Mouse (Mus musculus) T-helper 2 cell (primary cell): Measurements from ENCODE around the gene Rpl13a.
"Not testable (repeated sequence)": the region's sequence is repeated elsewhere in the genome, so short reads cannot be mapped to it uniquely, and the experiment has no call there.

ENCODE experiments used
- in situ Hi-C: fragments of 300-600 bp; cut with MboI, MseI; formaldehyde crosslinking; loops from one replicate; pipeline ENCODE4 v1.15.1; 2025; ENCODE audit warnings: high pct_unique_total_duplicates

Rpl13a gene

DNA sequence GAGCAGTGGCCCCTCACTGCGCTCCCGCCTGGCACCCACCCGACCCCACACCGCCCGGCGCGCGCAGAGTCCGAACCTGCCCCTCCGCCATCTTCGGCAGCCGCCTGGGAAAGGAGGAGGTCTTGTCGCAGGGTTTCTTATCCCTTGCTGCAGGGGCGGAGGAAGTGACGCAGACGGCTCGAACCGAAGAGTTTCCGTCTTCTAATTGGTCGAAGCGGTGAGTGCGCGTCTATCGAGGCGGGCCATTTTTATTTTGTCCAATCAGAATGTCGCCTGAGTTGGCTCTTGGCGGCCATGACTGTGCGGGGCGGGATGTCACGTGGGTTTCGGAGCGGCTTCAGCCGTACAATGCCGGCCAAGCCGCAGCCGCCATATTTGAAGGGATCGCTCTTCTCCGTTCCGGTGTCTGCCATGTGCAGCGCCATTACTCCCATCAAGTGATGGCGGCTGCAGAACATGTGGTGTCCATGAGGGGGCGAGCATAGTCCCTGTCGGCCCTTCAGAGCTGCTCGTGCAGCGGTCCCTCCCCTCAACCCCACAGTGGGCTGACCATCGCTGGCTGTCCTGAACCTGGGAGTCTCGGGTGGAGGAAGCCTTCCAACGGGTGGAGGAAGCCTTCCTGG lies at the start of gene Rpl13a:
Gene Rpl13a (minus strand): TSS at position 138 of the 623 bp plus-strand sequence.
- in situ Hi-C loops = no loop called here

GRCm38 (mm10) chr7:45176356-45176755 lies 47.8 kb upstream of the Rpl13a start:
- in situ Hi-C loops = no loop called here

DNA sequence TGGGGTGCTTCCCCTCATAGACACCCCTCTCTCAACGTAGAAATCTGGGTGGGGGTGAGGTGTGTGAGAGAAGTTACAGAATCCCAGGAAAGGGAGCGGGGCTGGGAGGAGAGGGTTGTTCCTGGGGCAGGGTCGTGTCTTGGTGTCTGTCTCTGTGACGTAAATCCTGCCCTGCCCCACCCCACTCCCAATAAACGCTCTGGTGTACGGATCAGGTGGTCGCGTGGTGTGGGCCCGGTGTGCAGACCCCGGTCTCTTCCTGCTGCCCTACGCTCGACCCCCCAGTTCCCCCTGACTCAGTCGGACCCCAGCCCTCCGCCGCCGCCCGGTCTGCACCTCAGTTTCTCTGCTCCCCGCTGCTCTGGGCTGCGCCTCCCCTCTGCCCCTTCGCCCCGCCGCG lies 47.4 kb upstream of the Rpl13a start:
- in situ Hi-C loops = no loop called here

GRCm38 (mm10) chr7:45175398-45175797 lies 46.8 kb upstream of the Rpl13a start:
- in situ Hi-C loops = no loop called here

DNA sequence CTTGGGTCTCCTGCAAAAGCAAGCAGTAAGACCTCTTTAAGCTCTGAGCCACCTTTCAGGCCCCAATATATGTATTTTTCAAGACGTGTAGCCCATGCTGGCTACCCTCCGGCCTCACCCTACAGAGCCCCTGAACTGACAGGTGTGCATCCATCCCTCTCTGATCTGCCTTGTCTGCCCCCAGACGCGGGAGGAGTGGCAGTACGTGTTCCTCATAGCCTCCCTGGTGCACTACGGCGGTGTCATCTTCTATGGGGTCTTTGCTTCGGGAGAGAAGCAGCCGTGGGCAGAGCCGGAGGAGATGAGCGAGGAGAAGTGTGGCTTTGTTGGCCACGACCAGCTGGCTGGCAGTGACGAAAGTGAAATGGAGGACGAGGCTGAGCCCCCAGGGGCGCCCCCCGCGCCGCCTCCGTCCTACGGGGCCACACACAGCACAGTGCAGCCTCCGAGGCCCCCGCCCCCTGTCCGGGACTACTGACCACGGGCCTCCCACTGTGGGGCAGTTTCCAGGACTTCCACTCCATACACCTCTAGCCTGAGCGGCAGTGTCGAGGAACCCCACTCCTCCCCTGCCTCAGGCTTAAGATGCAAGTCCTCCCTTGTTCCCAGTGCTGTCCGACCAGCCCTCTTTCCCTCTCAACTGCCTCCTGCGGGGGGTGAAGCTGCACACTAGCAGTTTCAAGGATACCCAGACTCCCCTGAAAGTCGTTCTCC lies 46.2 kb upstream of the Rpl13a start:
- in situ Hi-C loops = no loop called here

GRCm38 (mm10) chr7:45173772-45174171 lies 45.2 kb upstream of the Rpl13a start:
- in situ Hi-C loops = not testable (repeated sequence)

- in situ Hi-C loops = no loop called here
Observed at GRCm38 (mm10) chr7:45172974-45173373, 44.4 kb upstream of the Rpl13a start.

- in situ Hi-C loops = no loop called here
Observed at GRCm38 (mm10) chr7:45169495-45169894, 40.9 kb upstream of the Rpl13a start.

GRCm38 (mm10) chr7:45168656-45169055 lies 40.1 kb upstream of the Rpl13a start:
- in situ Hi-C loops = no loop called here

DNA sequence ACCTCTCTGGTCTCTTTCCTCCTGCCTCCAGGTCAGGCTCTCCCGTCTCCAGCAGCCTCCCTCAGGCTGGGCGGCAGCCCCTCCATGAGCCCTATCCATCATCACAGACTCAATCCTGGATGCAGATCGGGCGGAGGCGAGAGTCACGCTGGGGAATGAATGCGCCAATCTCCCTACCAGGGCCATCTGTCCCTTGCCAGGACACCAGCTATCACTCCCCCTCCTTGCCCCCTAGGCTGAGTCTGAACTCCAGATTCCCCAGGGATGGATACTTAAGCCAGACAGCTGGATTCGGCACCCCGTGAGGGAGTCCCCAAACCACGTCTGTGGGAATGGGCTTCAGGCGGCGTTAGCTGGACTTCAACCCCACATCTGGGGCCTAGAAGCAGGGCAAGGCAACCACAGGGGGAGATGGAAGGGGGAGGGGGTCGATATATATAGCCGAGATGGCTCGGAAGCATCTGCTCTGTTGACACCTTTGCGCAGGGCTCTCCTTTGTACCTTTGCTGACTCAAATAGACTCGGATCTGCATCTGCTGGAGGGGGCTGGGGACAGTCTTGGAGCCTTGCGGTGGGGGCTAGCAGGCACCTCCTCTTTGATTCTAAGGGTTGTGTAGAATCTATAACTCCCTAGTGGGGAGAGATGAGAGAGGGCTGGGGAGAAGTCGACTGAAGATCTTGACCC lies 39.3 kb upstream of the Rpl13a start:
- in situ Hi-C loops = no loop called here

DNA sequence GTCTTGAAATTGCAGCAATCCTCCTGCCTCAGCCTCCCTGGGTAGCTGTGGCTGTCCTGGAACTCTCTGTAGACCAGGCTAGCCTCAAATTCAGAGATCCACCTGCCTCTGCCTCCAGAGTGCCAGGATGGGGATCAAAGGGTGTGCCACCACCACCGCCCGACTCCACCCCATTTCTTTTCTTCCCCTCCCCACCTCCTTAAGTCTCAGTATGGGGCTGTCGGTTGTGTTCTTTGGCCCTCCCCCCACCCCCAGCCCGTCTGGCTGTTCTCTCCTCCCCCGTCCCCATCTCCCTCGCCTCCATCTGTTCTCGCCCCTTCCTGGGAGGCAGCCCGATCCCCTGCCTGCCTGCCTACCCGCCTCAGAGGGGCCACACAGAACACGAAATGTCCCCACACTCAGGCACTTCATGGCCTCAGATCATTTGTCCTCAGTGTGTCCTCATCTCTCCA lies 38.4 kb upstream of the Rpl13a start:
- in situ Hi-C loops = no loop called here

DNA sequence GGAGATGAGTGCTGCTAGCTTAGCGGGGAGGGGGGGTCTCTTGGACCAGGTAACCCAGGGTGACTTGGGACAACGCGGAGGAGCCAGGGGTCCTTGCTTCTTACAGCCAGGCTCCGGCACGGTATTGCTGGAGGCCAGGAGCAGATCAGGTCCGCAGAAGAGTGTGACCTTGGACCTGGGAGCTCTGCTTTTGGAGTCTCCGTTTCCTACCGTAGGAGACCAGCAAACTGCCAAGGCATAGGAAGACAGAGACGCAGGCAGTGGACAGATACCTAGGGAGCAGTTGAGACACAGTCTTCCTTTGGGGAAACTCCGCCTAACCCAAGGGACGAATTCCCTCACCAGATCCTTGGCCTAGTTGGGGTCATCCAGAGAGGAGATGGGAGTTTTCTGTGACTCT lies 37.1 kb upstream of the Rpl13a start:
- in situ Hi-C loops = no loop called here

DNA sequence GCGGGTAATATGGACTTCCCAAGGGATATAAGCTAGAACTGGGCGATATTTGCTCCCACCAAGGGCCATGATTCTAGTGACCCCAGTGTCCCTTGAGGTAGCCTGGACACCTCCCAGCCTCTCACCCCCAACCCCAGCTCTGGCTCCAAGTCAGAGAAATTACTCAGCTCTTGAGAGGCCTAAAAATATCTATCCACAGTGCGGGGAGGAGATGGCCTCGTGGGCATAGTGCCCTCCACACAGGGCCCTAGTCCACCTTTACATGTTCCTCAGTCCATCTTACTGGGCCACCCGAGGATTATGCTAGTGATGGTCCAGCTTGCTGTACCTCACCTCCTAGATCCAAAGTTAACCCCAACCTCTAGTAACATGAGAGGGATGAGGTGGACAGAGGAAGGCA lies 36.3 kb upstream of the Rpl13a start:
- in situ Hi-C loops = no loop called here

DNA sequence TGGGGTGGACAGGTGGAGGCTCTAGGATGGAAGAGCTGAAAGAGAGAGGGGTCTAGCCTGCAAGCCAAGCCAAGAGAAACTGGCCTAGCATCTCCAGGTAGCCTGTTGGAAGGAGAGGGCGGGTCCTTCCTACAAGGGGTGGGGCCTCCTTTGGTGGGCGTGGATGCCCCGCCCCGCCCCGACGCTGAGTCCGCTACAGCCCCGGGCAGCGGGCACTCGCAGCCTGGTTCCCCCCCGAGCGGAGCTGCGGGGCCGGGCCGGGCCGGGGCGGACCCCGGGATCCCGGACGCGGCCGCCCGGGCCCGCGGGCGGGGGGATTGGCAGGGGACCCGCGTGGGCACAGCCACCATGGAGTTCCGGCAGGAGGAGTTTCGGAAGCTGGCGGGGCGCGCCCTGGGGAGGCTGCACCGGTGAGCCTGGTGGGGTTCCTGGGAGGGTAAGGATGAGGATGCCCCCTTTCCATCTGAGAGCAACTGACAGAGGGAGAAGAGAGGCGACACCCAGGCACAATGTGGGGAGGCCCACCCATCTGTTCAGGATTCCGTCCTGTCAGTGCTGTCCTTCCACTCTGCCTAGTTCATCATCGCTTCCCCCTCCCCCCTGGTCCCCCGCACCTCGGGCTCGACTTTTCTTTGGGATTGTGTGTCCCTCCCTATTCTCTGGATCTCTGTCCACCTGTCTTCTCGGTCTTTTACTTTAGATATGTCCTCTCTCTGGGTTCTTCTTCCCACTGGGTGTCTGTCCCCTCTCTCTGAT lies 35.4 kb upstream of the Rpl13a start, which contains the start of gene Slc17a7:
Gene Slc17a7 (plus strand): TSS at position 215 of the 756 bp plus-strand sequence.
- in situ Hi-C loops = no loop called here

DNA sequence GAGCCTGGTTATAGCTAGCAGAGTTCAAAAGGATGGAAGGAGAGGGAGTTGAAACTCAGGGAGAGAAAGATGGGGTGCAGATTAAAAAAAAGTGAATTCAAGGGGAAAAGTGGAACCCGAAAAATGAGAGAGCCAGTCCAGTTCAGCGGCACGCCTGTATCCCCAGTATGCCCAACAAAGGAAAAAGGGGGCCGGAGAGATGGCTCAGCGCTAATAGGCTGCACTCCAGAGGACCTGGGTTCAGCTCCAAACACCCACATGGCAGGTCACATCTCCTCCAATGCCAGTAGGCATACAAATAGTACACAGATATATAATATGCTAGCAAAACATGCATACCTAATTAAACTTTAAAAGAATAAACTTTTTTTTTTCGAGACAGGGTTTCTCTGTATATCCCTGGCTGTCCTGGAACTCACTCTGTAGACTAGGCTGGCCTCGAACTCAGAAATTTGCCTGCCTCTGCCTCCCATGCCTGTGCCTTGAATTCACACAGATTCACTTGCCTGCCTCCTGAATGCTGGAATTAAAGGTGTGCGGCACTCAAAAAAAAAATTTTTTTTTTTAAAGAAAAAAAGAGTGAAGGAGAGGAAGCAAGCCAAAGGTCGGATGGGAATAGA lies 34.5 kb upstream of the Rpl13a start:
- in situ Hi-C loops = no loop called here

- in situ Hi-C loops = no loop called here
Observed at GRCm38 (mm10) chr7:45162551-45162950, 34.0 kb upstream of the Rpl13a start.

- in situ Hi-C loops = no loop called here
Observed at GRCm38 (mm10) chr7:45161612-45162473, 33.3 kb upstream of the Rpl13a start.

GRCm38 (mm10) chr7:45160866-45161265 lies 32.3 kb upstream of the Rpl13a start:
- in situ Hi-C loops = no loop called here

DNA sequence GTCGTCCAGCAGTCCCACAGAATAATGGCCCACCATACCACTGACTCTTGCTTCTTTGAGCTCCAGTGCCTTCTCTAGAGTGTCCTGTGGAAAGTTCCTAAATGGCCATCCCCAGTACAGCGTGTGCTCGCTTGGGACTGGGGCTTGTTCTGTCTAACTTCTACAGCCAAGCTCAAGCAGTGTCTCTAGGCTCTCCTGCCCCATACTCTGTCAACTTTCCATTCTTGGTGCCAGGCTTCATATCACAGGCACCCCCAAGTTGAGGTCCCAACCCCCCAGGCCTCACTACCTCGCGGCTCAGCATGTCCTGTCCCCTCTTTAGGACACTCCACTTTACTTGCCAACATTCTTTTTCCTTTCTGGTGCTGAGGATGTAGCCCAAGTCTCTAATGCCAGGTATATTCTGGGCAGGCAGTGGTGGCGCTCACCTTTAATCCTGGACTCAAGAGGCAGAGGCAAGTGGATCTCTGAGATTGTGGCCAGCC lies 31.8 kb upstream of the Rpl13a start:
- in situ Hi-C loops = no loop called here

DNA sequence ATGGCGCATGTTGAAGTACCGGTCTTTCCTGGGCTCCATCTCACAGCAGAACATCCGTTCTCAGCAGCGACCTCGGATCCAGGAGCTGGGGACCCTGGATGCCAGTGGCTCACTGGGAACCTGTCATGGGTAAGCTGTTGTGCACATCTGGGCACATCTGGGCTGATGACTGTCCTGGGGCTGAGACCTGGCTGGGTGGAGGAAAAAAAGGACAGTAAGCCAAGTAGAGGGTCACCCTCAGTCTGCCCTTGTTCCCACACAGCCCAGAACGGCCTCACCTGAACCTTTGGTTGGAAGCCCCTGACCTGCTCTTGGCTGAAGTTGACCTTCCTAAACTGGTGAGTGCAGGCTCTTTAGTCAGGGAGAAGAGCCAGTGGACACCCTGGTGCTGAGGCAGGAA lies 30.4 kb upstream of the Rpl13a start:
- in situ Hi-C loops = no loop called here
